Mouse (Mus musculus): ENCODE measurements around the gene Slc1a3. TPM values are rescaled to one million over a fixed set of nuclear protein-coding genes. Genes with fewer than 3 reads are reported as not detected.

Slc1a3 gene
- polyA plus RNA-seq, 1 experiment, result 17.6 TPM

DNA sequence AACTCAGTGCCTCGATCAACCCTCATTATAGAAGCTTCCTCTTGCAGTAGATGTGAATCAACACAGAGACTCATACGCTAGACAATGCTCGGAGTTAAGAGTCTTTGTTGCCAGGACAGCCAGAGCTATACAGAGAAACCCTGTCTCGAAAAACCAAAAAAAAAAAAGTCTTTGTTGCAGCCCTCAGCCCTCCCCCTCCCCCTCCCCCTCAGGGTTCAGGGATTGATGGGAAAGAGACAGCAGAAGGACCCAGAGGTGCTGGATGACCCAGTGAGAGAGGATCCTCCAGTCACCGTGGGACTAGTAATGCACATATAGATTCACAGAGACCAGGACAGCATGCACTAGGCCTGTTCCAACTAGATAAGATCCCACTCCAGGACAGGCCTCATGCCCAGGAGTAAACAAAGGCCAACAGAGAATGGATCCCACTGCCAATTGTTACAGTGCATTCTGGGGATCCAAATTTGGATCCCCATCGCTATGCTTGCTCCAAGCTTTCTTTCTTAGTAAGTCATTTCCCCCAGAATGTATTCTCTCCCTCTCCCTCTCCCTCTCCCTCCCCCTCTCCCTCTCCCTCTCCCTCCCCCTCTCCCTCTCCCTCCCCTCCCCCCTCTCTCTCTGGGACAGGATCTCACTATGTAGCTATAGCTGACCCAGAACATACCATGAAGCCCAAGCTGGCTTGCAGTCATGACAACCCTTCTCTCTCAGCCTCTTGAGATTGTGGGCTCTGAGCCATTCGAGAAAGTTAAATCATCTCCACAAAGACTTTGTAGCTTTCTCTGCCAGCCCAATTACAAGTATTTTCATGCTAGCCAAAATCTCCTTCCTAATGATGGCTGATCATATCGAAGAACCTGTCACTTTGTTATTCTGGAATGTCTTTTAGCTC, 52.2 kb downstream of the Slc1a3 start:
- DNase-seq (ENCODE audit: low read depth), result no peak

DNA sequence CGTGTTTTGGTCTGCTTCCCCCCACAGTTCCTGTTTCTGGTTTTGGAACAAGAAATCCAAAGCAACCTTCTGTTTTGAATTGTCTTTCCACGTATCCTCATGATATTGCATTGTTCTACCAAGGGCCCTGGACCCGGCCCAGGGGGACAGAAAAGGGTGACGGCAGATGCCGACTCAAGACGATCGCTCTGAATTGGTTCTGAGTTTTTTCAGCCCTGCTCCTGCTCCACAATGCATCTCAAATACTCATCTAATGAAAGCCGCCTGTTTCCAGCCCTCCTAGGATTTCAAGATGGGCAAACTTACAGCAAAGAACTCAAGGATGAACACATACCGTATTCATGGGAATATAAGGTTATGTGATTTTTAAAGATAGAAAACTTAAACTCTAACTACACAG, 55.3 kb downstream of the Slc1a3 start:
- no peak for DNase-seq (ENCODE audit: low read depth)

DNA sequence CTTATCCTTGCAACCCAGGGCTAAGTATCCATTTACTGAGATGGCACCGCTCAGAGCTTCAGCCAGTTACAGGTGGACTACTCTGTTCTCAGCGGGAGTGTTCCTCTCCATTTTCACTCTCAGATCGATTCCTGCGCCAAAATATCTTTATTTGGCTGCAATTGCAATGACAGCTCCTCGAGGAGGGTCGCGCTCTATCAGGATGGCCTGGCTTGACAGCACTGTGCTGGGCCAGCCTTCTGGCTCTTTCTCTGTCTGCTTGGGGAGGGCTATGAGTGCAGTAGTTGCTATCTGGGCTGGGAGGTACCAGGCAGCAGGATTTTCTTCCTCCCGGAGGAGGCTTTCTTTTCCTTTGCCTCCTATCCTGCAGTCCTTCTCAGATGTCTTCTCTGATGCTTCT, 57.9 kb downstream of the Slc1a3 start:
- no peak for DNase-seq (ENCODE audit: low read depth)

DNA sequence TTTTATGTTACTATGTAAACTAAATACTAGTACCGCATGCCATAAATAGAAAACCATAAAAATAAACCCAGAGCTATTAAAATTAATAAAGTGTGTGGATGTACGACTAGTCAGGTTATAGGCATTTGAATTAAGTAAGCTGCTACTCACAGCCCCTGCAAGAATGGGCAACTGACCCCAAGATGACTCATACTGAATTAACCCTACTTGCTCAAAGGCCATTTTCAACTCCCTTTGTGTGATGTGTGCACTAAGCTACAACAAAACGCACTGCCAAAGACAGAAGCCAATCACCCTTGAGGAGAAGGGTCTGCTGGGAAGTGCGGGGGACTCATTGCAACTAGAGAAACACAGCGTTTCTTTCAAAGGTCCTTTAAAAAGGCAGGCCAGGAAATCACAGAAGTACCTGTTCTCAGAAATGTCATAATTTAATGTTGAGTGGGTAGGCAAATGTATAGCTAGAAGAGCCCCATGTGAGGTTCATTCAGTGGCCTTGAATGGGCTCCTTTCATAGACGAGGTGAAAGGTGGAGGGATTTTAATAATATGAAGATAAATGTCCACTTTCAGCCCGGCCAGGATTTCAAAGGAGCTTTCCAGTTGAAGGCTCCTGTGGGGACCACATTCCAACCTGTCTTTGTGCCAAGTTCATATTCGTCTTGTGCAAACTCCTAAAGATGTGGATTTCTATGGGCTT, 66.4 kb downstream of the Slc1a3 start:
- DNase-seq (ENCODE audit: low read depth), result no peak

DNA sequence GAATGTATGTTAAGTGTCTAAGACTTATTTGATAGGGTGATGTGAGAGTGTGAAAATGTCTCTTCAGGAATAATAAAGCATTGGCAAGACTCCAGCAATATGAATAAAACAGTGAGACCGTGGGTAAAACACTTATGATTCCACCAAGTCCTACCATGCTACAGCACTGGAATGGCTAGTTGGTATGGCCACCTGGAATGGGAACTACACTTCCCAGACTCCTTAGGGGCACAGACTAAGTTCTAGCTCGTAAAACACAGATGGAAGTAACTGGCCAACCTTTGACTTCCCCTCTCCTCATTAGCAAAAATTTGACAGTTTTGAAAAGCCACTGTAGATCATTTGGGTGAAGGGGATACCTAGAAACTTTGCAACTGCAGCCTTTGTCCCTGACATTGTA, 70.7 kb downstream of the Slc1a3 start:
- DNase-seq (ENCODE audit: low read depth), result no peak

DNA sequence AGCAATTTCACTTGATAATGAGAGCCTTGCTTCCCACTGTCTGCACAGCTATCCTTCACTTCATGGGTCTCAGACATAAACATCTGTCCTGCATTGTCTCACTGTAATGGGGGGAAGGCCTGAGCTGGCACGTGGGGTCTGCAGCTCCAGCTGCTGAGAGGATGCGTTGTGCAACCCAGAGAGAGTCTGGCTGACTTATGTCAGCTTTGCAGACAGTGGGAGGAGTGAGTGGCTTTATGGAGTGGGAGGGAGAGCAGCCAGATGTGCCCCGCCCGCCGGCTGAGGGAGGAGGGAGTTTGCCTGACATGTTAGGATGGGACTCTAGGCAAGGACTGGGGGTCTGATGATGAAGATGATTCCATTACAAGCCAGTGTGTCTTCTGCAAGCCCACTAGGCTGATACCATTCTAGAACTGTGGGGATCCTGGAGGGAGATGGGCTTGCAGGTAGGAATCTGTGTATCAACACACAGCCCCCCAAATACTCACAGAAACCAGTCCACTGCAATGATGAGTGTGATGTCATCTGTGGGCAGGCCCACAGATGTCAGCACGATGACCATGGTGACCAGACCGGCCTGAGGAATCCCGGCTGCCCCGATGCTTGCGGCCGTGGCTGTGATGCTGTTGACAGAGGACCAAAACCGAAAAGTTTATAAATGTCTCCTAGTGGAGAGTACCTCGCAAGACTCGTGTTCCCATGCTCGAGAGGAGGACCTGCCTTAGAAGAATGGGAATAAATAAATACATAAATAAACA, 71.8 kb downstream of the Slc1a3 start:
- no peak for DNase-seq (ENCODE audit: low read depth)

DNA sequence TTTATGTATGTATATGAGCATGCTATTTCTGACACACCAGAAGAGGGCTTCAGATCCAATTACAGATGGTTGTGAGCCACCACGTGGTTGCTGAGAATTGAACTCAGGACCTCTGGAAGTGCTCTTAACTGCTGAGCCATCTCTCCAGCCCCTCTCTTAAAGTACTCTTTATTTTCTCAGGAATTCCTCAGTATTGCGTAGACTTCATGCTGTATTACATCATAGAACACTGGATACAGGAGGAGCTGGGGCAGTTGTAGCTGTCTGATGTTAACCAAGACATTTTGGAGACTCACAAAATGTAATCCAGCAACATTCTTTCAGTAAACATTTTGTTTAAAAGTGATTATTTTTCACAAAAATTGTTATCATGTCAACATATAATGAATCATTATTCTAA, 73.3 kb downstream of the Slc1a3 start:
- no peak for DNase-seq (ENCODE audit: low read depth)

DNA sequence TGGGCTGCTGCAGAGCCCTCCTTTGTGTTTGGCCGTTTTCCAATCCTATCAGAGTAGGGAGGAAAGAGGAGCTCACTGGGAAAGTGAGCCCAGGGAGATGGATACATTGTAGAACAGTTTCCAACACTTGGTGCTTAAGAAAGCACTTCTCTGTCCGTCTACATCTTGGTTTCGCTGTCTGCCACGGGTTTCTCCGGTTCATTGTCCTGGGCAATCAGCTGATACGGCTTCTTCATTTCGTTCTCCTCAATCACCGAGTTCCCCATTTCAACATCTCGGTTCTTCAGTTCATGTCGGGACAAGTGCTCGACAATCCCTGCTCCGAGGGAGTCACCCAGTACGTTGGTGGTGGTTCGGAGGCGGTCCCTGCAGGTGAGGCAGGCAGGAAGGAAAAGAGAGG, 74.6 kb downstream of the Slc1a3 start:
- DNase-seq (ENCODE audit: low read depth), result no peak

DNA sequence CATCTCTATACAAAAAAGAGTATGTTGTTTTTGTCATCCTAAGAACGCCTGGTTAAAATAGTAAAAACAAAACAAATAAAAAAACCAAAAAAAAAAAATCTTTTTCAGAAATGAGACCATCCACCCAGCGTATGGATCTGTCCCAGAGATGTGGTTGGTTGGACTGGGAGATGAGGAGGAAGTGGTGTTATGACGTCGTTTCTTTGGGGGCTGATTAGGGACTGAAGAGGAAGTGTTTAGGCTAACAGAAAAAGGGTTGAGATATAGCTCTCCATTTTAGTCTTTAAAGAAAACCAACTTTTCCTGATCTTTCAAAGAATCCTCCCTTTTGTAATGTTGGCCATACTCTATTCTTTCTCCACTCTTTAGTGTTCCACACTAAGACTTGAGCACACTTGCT, 75.8 kb downstream of the Slc1a3 start:
- DNase-seq (ENCODE audit: low read depth), result no peak

DNA sequence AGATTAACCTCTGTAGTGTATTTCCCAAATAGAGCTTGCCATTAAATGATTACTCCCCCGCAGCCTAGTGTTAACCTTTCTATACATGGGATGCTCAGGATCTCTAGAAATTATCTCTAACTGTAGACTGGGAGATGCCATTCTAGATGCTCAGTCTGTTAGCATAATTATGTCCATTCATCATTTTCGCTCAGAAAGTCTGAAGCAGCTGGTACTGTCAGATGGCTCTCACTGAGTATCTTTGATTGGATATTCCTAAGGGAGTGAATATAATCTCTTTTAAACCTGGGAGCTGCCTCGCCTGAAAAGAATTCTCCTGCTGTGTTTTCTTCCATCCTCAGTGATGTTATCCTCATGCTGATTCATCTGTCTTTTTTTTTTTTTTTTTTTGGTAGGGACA, 76.2 kb downstream of the Slc1a3 start:
- no peak for DNase-seq (ENCODE audit: low read depth)

DNA sequence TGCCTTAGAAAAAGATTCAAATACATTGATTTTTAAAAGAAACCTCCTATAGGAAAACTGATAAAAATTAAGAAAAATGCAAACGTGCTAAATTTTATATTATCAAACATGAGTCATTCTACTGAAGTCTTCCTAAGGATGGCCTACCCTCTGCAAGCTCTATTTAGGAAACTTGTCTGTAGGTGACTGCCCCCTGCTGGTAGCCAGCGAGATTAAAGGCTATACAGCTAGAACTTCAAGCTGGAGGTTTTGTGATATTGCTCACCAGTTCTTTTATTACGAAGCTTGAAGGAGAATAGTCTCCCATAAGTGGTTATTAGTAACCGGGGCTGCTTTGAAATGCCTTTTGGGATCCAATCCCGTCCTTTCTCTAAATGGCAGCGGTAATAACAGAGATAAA, 77.2 kb downstream of the Slc1a3 start:
- DNase-seq (ENCODE audit: low read depth), result no peak

DNA sequence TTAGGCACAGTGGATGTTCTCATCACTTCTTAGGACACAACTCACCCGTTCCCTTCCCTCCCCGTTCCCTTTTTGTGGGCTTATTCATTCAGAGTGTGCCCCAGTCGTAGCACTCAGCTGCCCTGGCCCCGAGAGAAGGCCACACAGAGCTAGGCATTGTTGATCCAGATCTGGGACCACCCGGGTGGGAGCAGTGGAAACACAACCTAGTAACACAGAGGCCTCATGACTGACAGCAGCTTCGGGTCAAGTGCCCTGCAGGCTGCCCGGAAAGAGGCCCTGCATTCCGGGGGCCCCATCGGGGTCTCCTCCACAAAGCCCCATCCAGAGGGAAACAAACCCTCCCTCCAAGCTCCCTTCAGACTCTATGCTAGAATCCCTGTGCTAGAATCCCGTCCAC, 78.2 kb downstream of the Slc1a3 start:
- DNase-seq (ENCODE audit: low read depth), result no peak

DNA sequence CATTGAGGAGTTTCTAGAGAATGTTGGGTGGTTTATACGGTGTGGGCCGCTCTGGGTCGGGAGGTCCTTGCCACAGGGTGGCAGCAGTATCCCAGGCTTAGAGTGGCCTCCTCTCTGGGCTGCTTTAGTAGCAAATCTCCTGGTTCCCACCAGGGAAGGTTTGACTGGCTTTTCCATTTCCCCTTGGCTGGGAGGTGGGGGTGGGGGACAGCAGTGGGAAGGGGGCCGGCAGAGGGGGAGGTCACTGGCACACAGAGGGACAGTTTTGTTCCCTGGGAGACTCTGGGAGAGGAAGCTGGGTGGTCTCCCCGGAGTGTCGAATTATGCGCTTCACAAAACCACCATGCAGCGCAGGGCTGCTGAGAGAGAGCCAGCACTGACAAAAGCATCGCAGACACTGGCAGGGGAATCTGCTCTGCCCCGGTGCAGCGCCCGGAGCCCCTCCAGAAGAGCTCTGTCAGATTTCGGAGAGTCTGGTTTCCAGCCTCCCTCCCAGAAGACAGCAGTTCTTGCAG, 81.2 kb downstream of the Slc1a3 start:
- DNase-seq (ENCODE audit: low read depth), result no peak

DNA sequence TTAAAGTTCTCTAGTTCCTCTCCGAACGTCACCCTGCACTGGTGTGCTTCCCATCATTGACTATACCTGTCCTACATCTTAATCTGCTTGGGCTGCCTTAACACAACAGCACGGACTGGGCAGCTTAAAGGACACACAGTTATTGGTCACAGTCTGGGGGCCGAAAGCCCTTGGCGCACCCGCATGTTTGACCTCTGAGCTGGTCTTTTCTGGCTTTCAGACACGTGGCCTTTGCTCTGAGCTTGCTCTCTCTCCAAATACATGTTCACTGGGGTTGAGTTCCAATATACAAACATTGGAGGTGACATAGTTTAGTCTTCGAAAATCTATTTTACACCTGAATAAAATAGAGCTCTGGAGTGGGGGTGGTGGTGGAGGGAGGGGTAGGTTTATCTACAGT, 82.4 kb downstream of the Slc1a3 start:
- DNase-seq (ENCODE audit: low read depth), result no peak

DNA sequence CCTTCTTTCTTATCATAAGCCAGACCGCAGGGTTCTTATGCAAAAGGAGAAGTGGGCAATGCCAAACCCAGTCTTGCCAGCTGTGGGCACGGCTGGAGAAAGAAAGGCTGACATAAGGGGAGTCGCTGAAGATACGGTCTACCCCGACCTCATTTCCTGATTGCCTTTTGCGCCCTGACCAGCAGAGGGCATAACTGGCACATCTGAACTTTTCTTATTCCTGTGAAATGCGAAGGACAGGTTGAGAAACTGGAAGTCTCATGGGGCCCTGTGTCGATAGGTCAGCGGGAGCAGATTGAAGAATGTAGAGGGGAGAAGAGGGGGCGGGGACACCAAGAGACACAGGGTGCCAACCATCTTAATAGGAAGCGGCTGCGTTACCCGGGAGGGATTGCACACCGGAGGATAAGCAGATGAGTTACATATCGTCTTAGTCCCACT, 83.4 kb downstream of the Slc1a3 start:
- DNase-seq (ENCODE audit: low read depth), result no peak

DNA sequence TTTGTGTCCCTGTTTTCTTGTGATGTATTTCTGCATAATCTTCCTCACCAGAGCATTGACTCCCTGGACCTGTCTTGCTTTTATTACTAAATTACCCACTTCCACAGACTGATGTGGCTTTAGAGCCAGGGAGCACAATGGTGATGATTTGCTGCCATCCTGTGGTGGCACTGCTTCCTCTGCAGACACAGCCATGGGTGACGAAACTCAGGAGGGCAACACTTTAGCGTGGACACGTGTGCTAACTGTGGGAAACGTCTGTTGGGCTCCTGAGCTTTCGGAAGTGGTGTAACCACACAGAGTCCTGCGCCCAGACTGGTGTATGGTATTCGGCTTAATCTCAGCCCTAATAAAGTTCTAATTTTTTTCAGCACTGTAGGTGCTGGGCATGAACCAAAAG, 85.2 kb downstream of the Slc1a3 start:
- no peak for DNase-seq (ENCODE audit: low read depth)

DNA sequence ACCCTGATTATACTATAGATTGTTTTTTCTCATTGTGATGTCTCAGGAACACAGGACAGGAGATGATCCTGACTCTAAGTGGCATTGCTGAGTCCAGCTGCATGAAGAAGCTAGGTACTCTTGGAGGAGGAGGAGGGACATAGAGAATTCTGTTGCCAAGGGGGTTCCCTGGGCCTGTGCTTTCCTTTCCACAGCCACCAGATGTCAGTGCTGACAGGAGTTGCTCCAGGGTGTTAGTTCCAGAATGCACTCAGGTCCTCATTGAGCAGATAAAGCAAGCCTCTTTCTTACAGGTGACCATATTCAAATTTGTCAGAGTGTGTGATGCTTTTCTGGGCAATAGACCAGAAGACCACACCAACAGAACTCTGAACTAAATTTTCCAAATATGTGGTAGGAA, 86.7 kb downstream of the Slc1a3 start:
- DNase-seq (ENCODE audit: low read depth), result no peak

DNA sequence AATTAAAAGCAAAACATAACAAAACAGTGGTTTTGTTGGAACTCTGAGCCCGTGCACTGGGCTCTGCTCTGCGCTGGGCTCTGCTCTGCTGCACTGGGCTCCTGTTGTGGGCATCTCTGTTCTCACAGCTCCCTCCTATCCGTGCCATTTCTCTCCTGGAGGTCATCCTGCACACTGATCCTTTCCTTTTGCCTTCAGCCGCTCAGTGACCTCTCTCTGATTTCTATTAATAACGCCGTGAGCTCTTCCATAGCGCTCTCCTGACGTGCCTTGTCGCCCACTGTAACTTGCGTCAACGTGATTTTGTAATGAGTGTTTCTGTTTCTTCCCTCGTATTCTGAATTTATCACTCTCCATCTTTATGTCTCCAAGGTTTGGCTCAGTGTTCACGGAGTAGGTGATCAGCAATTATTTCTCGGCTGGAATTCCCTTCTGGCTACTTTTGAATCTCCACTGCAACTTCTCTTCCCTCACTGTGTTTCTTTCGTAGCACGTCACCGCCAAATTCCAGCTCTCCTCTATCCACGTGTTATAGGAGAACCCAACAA, 91.0 kb downstream of the Slc1a3 start:
- peak; percentile 66 for DNase-seq (ENCODE audit: low read depth)

DNA sequence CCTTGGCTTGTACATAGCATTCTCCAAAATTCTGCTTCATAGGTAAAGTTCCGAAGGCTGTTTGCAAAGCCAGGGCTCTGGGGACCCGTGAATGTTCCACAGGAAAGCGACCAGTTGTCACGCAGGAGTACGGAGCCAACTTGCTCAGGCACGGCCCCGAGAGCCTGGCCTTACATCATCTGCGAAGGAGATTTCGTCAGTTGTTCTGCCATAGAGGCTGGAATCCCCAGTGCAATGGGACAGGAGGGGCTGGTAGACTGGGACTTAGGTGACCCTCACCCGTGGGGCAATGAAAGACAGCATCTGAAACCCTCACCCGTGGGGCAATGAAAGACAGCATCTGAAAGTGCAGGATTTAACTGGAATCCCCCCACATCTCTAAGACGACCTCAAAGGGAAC, 94.3 kb downstream of the Slc1a3 start:
- no peak for DNase-seq (ENCODE audit: low read depth)

DNA sequence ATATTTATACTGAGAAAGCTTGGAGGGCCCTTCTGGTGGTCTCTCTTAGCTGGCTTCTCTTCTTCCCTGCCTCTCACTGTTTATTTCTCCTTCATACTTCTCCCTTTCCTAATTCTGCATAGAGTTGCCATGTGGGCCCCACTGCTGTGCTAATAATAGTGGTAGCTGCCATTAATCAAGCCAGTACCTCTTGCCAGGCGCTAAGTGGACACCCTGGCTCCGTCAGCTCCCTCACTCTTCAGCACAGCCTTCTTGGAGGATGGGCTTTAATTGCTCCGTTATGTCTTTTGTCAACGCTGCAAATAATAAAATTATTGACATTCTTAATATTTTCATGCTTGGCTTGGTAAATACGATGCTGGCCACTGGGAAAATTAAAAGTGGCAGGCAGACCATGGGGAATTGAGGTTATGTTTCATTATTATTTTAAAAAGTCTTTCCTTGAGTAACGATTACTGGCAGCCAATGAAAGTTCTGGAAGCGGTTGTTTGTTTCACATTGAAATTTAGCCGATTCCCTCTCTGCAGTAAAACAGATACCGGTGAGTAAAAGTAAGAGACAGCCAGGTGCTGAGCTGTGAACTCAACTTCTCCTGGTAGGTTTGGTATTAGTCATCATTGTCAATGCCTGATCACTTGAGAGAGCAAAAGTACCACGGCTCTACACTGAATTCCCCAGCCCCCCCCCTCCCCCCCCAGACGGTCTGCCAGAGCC, 94.9 kb downstream of the Slc1a3 start:
- DNase-seq (ENCODE audit: low read depth), result no peak

DNA sequence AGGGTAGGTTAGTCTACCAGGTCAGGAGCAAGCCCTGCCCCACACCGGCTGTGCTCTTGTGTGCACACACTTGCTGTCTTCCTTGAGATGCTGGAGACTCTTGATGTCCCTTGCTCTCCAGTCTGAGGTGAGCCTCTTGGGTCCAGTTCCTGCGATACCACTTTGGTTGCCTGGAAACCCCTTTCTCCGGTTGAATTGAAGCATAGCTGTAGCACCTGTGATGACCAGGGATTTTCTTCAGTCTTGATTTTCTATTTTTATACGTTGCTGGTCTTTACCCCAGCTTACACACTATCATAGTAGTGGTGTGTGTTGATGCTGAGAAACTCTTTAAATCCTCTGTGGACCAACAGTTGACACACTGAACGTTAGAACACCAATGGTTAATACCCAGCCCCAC, 95.9 kb downstream of the Slc1a3 start:
- DNase-seq (ENCODE audit: low read depth), result no peak

Data from gonadal fat pad, adult 2 months (tissue).